Mouse (Mus musculus): ENCODE measurements around the gene Cpeb2. TPM values are rescaled to one million over a fixed set of nuclear protein-coding genes. Genes with fewer than 3 reads are reported as not detected.

Gene Cpeb2
- total and polyA plus RNA-seq, 3 experiments = 0.25 to 1.0 (median 0.52) TPM

GRCm38 (mm10) chr5:43337212-43337611 lies 104.2 kb downstream of the Cpeb2 start:
- no peak overlapping the region for H3K27ac ChIP-seq (ENCODE audit: insufficient read depth, low read depth)
- no peak overlapping the region for H3K4me3 ChIP-seq (replicated peaks in 1 of 3; ENCODE audit: low read depth in 2 of 3, low read length in 2 of 3, poor library complexity in 1 of 3)
- H3K9ac ChIP-seq (ENCODE audit: insufficient read depth, low read depth) = no peak overlapping the region
- DNase-seq (ENCODE audit: extremely low read depth) = no peak
- H3K9me3 ChIP-seq (replicated peaks; ENCODE audit: low read length) = no peaks in the 10 kb centered on the region
- H3K27me3 ChIP-seq (replicated peaks) = no peaks in the 10 kb centered on the region
- dilution Hi-C loops (cut with MboI; ENCODE audit: extremely low pct_ligation_motif_present, extremely low pct_unique_long_range_greater_than_20kb, low sequenced_read_pairs) = no loop called here
- no peak overlapping the region for H3K4me2 ChIP-seq (ENCODE audit: insufficient read depth, low read depth, poor library complexity, severe bottlenecking)
- H3K36me3 ChIP-seq (replicated peaks in 1 of 2; ENCODE audit: control insufficient read depth in 1 of 2, insufficient read depth in 1 of 2, low read length in 1 of 2) = no peaks in the 10 kb centered on the region
- no peak for TF ChIP-seq EP300 (IDR thresholded peaks at IDR 0.05; ENCODE audit: low read length)
- no peak for TF ChIP-seq USF1 (IDR thresholded peaks at IDR 0.05; ENCODE audit: low read depth, low read length)
- TF ChIP-seq KAT2A (IDR thresholded peaks at IDR 0.05; ENCODE audit: insufficient replicate concordance, low read length) = no peak
- TF ChIP-seq TBP (conservative IDR thresholded peaks at IDR 0.05; ENCODE audit: low read depth, low read length) = no peak
- TF ChIP-seq TCF12 (IDR thresholded peaks at IDR 0.05; ENCODE audit: low read depth, low read length) = no peak
- TF ChIP-seq MAZ (IDR thresholded peaks at IDR 0.05; ENCODE audit: low read depth, low read length) = no peak
- no peak for TF ChIP-seq E2F4 (IDR thresholded peaks at IDR 0.05; ENCODE audit: insufficient replicate concordance, low read depth, low read length)
- no peak for TF ChIP-seq CHD2 (IDR thresholded peaks at IDR 0.05; ENCODE audit: low read length)
- no peak for TF ChIP-seq SMC3 (IDR thresholded peaks at IDR 0.05; ENCODE audit: low read depth, low read length)
- no peak for TF ChIP-seq ELF1 (IDR thresholded peaks at IDR 0.05; ENCODE audit: low read depth, low read length)
- no peak for TF ChIP-seq UBTF (IDR thresholded peaks at IDR 0.05; ENCODE audit: low read depth, low read length)
- no peak for TF ChIP-seq POLR2AphosphoS2 (IDR thresholded peaks at IDR 0.05; ENCODE audit: low read depth, low read length)
- TF ChIP-seq MEF2A (IDR thresholded peaks at IDR 0.05; ENCODE audit: borderline replicate concordance, low read depth, low read length) = no peak
- no peak for TF ChIP-seq JUN (IDR thresholded peaks at IDR 0.05; ENCODE audit: insufficient read depth, low read depth, low read length)
- TF ChIP-seq MAX (IDR thresholded peaks at IDR 0.05; ENCODE audit: low read length) = no peak
- no peak for TF ChIP-seq ZMIZ1 (IDR thresholded peaks at IDR 0.05; ENCODE audit: low read depth, low read length)
- TF ChIP-seq CTCF (conservative IDR thresholded peaks at IDR 0.05 in 1 of 2, IDR thresholded peaks at IDR 0.05 in 1 of 2; ENCODE audit: low read depth in 2 of 2, low read length in 2 of 2) = no peak
- no peak for TF ChIP-seq SIN3A (IDR thresholded peaks at IDR 0.05; ENCODE audit: low read length)
- in situ Hi-C loops (cut with MboI; ENCODE audit: low pct_ligation_motif_present, low pct_unique_long_range_greater_than_20kb, low sequenced_read_pairs) = no loop called here
- no peaks in the 10 kb centered on the region for H3K79me2 ChIP-seq (replicated peaks; ENCODE audit: control insufficient read depth, extremely low read depth, insufficient read depth, poor library complexity, severe bottlenecking)
- no peaks in the 10 kb centered on the region for H3K4me1 ChIP-seq (ENCODE audit: control insufficient read depth in 1 of 2, insufficient read depth in 2 of 2)

DNA sequence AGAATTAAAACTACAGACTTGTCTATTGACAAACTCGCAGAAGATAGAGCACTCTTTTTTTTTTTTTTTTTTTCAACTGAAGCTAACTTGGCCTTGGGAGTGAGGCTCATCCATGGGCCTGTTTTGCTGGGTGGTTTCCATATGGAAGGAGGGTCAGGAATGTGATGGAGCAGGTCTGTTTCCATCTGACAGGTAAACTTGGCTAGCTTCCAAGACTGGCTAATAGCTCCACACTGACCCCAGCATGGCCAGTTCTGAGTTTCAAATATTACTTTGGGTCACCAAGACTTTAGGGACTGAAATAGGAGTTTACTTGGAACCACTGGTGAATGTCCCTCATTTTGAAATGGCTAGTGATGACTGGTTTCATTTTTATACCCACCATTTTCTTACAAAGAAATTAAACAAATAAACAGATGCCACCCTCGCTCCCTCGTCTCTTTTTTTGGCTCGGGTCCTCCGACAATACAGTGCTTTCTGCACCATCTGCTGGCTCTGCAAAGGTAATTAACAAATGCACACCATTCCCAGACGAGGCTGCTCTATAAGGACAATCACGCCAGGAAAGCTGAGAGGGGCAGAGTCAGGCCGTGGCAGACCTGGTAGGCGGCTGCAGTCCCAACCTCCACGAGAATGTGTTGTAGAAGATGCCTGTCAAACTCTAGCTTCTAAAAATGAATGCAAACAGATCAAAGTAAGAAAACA lies 106.0 kb downstream of the Cpeb2 start:
- Histone ChIP-seq H3K9ac (ENCODE audit: insufficient read depth, low read depth) (no peak overlapping the region), H3K36me3 (replicated peaks in 1 of 2; ENCODE audit: control insufficient read depth in 1 of 2, insufficient read depth in 1 of 2, low read length in 1 of 2) (no peaks in the 10 kb centered on the region), H3K27me3 (replicated peaks) (no peaks in the 10 kb centered on the region), H3K79me2 (replicated peaks; ENCODE audit: control insufficient read depth, extremely low read depth, insufficient read depth, poor library complexity, severe bottlenecking) (no peaks in the 10 kb centered on the region), H3K27ac (ENCODE audit: insufficient read depth, low read depth) (no peak overlapping the region), H3K4me2 (ENCODE audit: insufficient read depth, low read depth, poor library complexity, severe bottlenecking) (no peak overlapping the region), H3K4me3 (replicated peaks in 1 of 3; ENCODE audit: low read depth in 2 of 3, low read length in 2 of 3, poor library complexity in 1 of 3) (no peak overlapping the region), H3K9me3 (replicated peaks; ENCODE audit: low read length) (no peaks in the 10 kb centered on the region), H3K4me1 (ENCODE audit: control insufficient read depth in 1 of 2, insufficient read depth in 2 of 2) (no peaks in the 10 kb centered on the region)
- in situ Hi-C loops (cut with MboI; ENCODE audit: low pct_ligation_motif_present, low pct_unique_long_range_greater_than_20kb, low sequenced_read_pairs) = no loop called here
- dilution Hi-C loops (cut with MboI; ENCODE audit: extremely low pct_ligation_motif_present, extremely low pct_unique_long_range_greater_than_20kb, low sequenced_read_pairs) = no loop called here
- DNase-seq (ENCODE audit: extremely low read depth) = no peak
- TF ChIP-seq MAX (IDR thresholded peaks at IDR 0.05; ENCODE audit: low read length) (no peak), MYC (IDR thresholded peaks at IDR 0.05; ENCODE audit: low read depth, low read length) (no peak), TBP (conservative IDR thresholded peaks at IDR 0.05; ENCODE audit: low read depth, low read length) (no peak), TCF12 (IDR thresholded peaks at IDR 0.05; ENCODE audit: low read depth, low read length) (no peak), POLR2AphosphoS2 (IDR thresholded peaks at IDR 0.05; ENCODE audit: low read depth, low read length) (no peak), RAD21 (IDR thresholded peaks at IDR 0.05; ENCODE audit: low read depth, low read length) (peak; percentile 7; the same call in 1 of the 2 replicates), ZNF384 (IDR thresholded peaks at IDR 0.05; ENCODE audit: low read depth, low read length) (no peak)
